Mouse (Mus musculus) CH12.LX (cell line): ENCODE measurements around the gene Art3.
"Not testable (repeated sequence)": the region's sequence is repeated elsewhere in the genome, so short reads cannot be mapped to it uniquely, and the experiment has no call there.

Source experiments
- BHLHE40 ChIP-seq: IDR thresholded peaks from 2 replicates; pipeline ENCODE4 v1.6.1; 2011; ENCODE audit warnings: mild to moderate bottlenecking, low read depth, low read length, improper control_type of control experiment
- CHD1 ChIP-seq: IDR thresholded peaks from 2 replicates; pipeline ENCODE4 v1.6.1; 2012; ENCODE audit warnings: low read depth, low read length, improper control_type of control experiment, inconsistent platforms
- CHD2 ChIP-seq: IDR thresholded peaks from 2 replicates; pipeline ENCODE4 v1.6.1; 2011; ENCODE audit warnings: low read length, improper control_type of control experiment
- CTCF ChIP-seq, 2 experiments: IDR thresholded peaks in 1 of 2; conservative IDR thresholded peaks in 1 of 2; 2 replicates each; pipeline ENCODE4 v1.5.1; 2011 to 2012; ENCODE audit warnings: low read depth in 2 of 2, low read length in 2 of 2, improper control_type of control experiment in 1 of 2, inconsistent platforms in 1 of 2, mild to moderate bottlenecking in 1 of 2, moderate library complexity in 1 of 2
- E2F4 ChIP-seq: IDR thresholded peaks from 2 replicates; pipeline ENCODE4 v1.6.1; 2011; ENCODE audit warnings: low read depth, low read length, improper control_type of control experiment; ENCODE audit not compliant: insufficient replicate concordance
- EP300 ChIP-seq: IDR thresholded peaks from 2 replicates; pipeline ENCODE4 v1.6.1; 2011; ENCODE audit warnings: low read length, improper control_type of control experiment
- GABPA ChIP-seq: IDR thresholded peaks from 2 replicates; pipeline ENCODE4 v1.6.1; 2012; ENCODE audit warnings: low read depth, low read length, improper control_type of control experiment, inconsistent platforms; ENCODE audit not compliant: insufficient replicate concordance
- HCFC1 ChIP-seq: IDR thresholded peaks from 2 replicates; pipeline ENCODE4 v1.6.1; 2012; ENCODE audit warnings: low read depth, mild to moderate bottlenecking, inconsistent platforms, low read length, improper control_type of control experiment
- POLR2A ChIP-seq: IDR thresholded peaks from 2 replicates; pipeline ENCODE4 v1.6.1; 2011; ENCODE audit warnings: low read depth, mild to moderate bottlenecking, improper control_type of control experiment, low read length
- POLR2AphosphoS2 ChIP-seq: IDR thresholded peaks from 2 replicates; pipeline ENCODE4 v1.6.1; 2011; ENCODE audit warnings: low read depth, low read length, improper control_type of control experiment
- USF1 ChIP-seq: IDR thresholded peaks from 2 replicates; pipeline ENCODE4 v1.6.1; 2014; ENCODE audit warnings: low read depth, mild to moderate bottlenecking, inconsistent platforms, low read length, improper control_type of control experiment
- USF2 ChIP-seq: conservative IDR thresholded peaks from 2 replicates; pipeline ENCODE4 v1.6.1; 2011; ENCODE audit warnings: low read depth, low read length, improper control_type of control experiment

GRCm38 (mm10) chr5:92352716-92353115 lies 21.1 kb downstream of the Art3 start:
- TF ChIP-seq CTCF (conservative IDR thresholded peaks at IDR 0.05 in 1 of 2, IDR thresholded peaks at IDR 0.05 in 1 of 2; ENCODE audit: low read depth in 2 of 2, low read length in 2 of 2); USF2; POLR2AphosphoS2; HCFC1; POLR2A; CHD2; EP300; GABPA; E2F4; CHD1; BHLHE40; USF1: not testable (repeated sequence)
